Comparison of ENCODE assay signal across 13 mouse cellular contexts in the genomic region with DNA sequence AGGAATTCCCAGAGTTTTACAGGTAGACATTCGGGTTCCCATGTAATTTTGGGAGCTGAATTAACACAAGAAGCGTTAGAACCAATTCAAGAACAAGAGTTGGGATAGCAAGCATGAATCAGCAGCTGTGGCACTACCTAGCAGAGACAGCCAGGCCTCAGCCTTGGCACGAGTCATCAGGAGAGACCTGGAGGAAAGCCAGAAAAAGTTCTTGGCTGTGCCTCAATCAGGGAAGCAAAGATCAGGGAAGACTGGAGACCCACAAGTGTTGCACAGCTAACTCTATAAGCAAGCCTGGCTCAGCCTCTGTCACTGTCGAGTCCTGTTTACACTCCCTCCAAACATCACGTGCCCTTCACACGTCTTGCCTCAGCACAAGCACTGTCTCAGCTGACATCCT. TPM values are rescaled to one million over a fixed set of nuclear protein-coding genes. Genes with fewer than 3 reads are reported as not detected.
DNase-seq lines count a peak whose midpoint lies in the region; ATAC-seq and TF ChIP-seq lines count a peak whose summit lies in the region.
"Had no signal": no experiment of that assay in that cellular context is flagged by ENCODE, and none has a peak within 500 bp of the region (broad histone marks: within the 10 kb centered on the region; RNA-seq: fewer than 3 reads in every experiment).

No protein-coding gene starts in this region.

- H3K36me3 ChIP-seq in forebrain, embryonic 14.5 days (ENCODE audit: control insufficient read depth, insufficient read depth, low read length) = no peaks in the 10 kb centered on the region
- no peaks in the 10 kb centered on the region for H3K36me3 ChIP-seq in forebrain, embryonic 13.5 days (ENCODE audit: poor library complexity, severe bottlenecking)
- H3K36me3 ChIP-seq in midbrain, postnatal 0 days (ENCODE audit: insufficient read depth, low read length) = no peaks in the 10 kb centered on the region

- no peak for TF ChIP-seq POLR2A in lung, adult 2 months (IDR thresholded peaks at IDR 0.05; ENCODE audit: borderline replicate concordance, extremely low read depth, low read depth, low read length)

- no peaks in the 10 kb centered on the region for H3K27me3 ChIP-seq in forebrain, embryonic 14.5 days (replicated peaks; ENCODE audit: control insufficient read depth, insufficient read depth, low read length)
- H3K27me3 ChIP-seq in forebrain, embryonic 13.5 days = no peaks in the 10 kb centered on the region
- H3K27me3 ChIP-seq in midbrain, postnatal 0 days (ENCODE audit: insufficient read depth, low read length) = no peaks in the 10 kb centered on the region

- no peaks in the 10 kb centered on the region for H3K4me1 ChIP-seq in forebrain, embryonic 14.5 days (ENCODE audit: control insufficient read depth, insufficient read depth, low read length)
- peaks cover 5% of the 10 kb centered on the region; the same call in 1 of the 2 replicates for H3K4me1 ChIP-seq in forebrain, embryonic 13.5 days
- H3K4me1 ChIP-seq in lung, adult 2 months (ENCODE audit: control insufficient read depth, insufficient read depth, low read length) = no peaks in the 10 kb centered on the region
- no peaks in the 10 kb centered on the region for H3K4me1 ChIP-seq in midbrain, postnatal 0 days (ENCODE audit: insufficient read depth, low read length)

- 62% methylated on average over 6 of the region's 6 CpGs for WGBS in forebrain, embryonic 14.5 days
- WGBS in forebrain, embryonic 13.5 days = 72% methylated on average over 6 of the region's 6 CpGs
- WGBS in lung, adult 2 months = 22% methylated on average over 6 of the region's 6 CpGs
- WGBS in midbrain, postnatal 0 days = 73% methylated on average over 6 of the region's 6 CpGs

- no peak overlapping the region for H3K4me3 ChIP-seq in forebrain, embryonic 14.5 days (ENCODE audit: low read depth, low read length)
- no peak overlapping the region for H3K4me3 ChIP-seq in forebrain, embryonic 13.5 days
- no peak overlapping the region for H3K4me3 ChIP-seq in lung, adult 2 months (replicated peaks; ENCODE audit: extremely low read depth, low read depth, low read length)
- no peak overlapping the region for H3K4me3 ChIP-seq in midbrain, postnatal 0 days (ENCODE audit: low read depth, low read length)

- no peak overlapping the region for H3K27ac ChIP-seq in forebrain, embryonic 14.5 days (ENCODE audit: low read depth, low read length)
- no peak overlapping the region for H3K27ac ChIP-seq in forebrain, embryonic 13.5 days
- no peak overlapping the region for H3K27ac ChIP-seq in midbrain, postnatal 0 days (ENCODE audit: low read depth, low read length)

- ATAC-seq in forebrain, embryonic 14.5 days = no peak
- ATAC-seq in forebrain, embryonic 13.5 days = no peak
- no peak for ATAC-seq in midbrain, postnatal 0 days (ENCODE audit: low FRiP score)

- TF ChIP-seq CTCF in lung, adult 2 months (IDR thresholded peaks at IDR 0.05; ENCODE audit: insufficient read depth, low read length) = no peak
- no peak for TF ChIP-seq CTCF in midbrain, postnatal 0 days (IDR thresholded peaks at IDR 0.05)

- no peaks in the 10 kb centered on the region for H3K9me3 ChIP-seq in forebrain, embryonic 14.5 days (replicated peaks; ENCODE audit: control insufficient read depth, low read length)
- H3K9me3 ChIP-seq in forebrain, embryonic 13.5 days (replicated peaks) = no peaks in the 10 kb centered on the region
- H3K9me3 ChIP-seq in midbrain, postnatal 0 days (ENCODE audit: low read length) = no peaks in the 10 kb centered on the region

- no peak overlapping the region for H3K9ac ChIP-seq in forebrain, embryonic 14.5 days (ENCODE audit: low read length)
- H3K9ac ChIP-seq in forebrain, embryonic 13.5 days = no peak overlapping the region
- no peak overlapping the region for H3K9ac ChIP-seq in midbrain, postnatal 0 days (replicated peaks; ENCODE audit: low read length, poor library complexity, severe bottlenecking)

- DNase-seq in forebrain, embryonic 14.5 days (ENCODE audit: low spot score) = peak; percentile 49
- peak; percentile 27 to 60 for DNase-seq in lung, adult 18-20 months
- DNase-seq in lung, adult 2 months = no peak
- peak; percentile 39 for DNase-seq in fibroblast of lung, adult 2 months (ENCODE audit: low read depth)
- peak; percentile 58 for DNase-seq in lung, postnatal 36 days
- no peak for DNase-seq in right cerebral cortex, postnatal 4 days
- no peak for DNase-seq in midbrain, postnatal 0 days (ENCODE audit: low spot score)

- no peak overlapping the region for H3K4me2 ChIP-seq in forebrain, embryonic 14.5 days (ENCODE audit: low read length)
- no peak overlapping the region for H3K4me2 ChIP-seq in forebrain, embryonic 13.5 days
- H3K4me2 ChIP-seq in midbrain, postnatal 0 days (ENCODE audit: low read depth, low read length, poor library complexity, severe bottlenecking) = no peak overlapping the region

RNA-seq across cellular contexts. Expression of gene Uts2, which starts 34.7 kb away (rescaled TPM):
- not detected in 2 replicates for polyA plus RNA-seq in forebrain, embryonic 14.5 days (2014; fragmentation: Nextera tagmentation; extraction: Ambion mirVana)
- polyA plus RNA-seq in forebrain, embryonic 13.5 days (2015; fragmentation: Nextera tagmentation; extraction: Ambion mirVana) = not detected in 2 replicates
- polyA plus RNA-seq in lung, adult 2 months (2012; rRNA removed) = not detected in 2 replicates
- not detected in 2 replicates for total RNA-seq in midbrain, postnatal 0 days (2014; rRNA removed)
- polyA plus RNA-seq in midbrain, postnatal 0 days (2015; fragmentation: Nextera tagmentation; extraction: Ambion mirVana) = not detected in 2 replicates
- total RNA-seq: common myeloid progenitor, adult 5-6 weeks; megakaryocyte, adult 5-6 weeks had no signal
- polyA plus RNA-seq: heart, postnatal 0 days; limb, embryonic 11.5 days; neural tube, embryonic 11.5 days had no signal

RNA-seq across cellular contexts. Expression of gene Tnfrsf9, which starts 47.9 kb away (rescaled TPM):
- 0.11 TPM in 1 of 2 replicates, not detected in the other for polyA plus RNA-seq in forebrain, embryonic 14.5 days (2014; fragmentation: Nextera tagmentation; extraction: Ambion mirVana)
- 0.13 and 0.16 TPM in 2 replicates for polyA plus RNA-seq in forebrain, embryonic 13.5 days (2015; fragmentation: Nextera tagmentation; extraction: Ambion mirVana)
- 0.54 and 1.0 TPM in 2 replicates for polyA plus RNA-seq in lung, adult 2 months (2012; rRNA removed)
- not detected in 2 replicates for total RNA-seq in midbrain, postnatal 0 days (2014; rRNA removed)
- polyA plus RNA-seq in midbrain, postnatal 0 days (2015; fragmentation: Nextera tagmentation; extraction: Ambion mirVana) = 0.25 and 0.29 TPM in 2 replicates
- total RNA-seq: common myeloid progenitor, adult 5-6 weeks had no signal

RNA-seq across cellular contexts. Expression of gene Park7, which starts 48.0 kb away (rescaled TPM):
- 447 and 495 TPM in 2 replicates for polyA plus RNA-seq in forebrain, embryonic 14.5 days (2014; fragmentation: Nextera tagmentation; extraction: Ambion mirVana)
- polyA plus RNA-seq in forebrain, embryonic 13.5 days (2015; fragmentation: Nextera tagmentation; extraction: Ambion mirVana) = 414 and 420 TPM in 2 replicates
- polyA plus RNA-seq in lung, adult 2 months (2012; rRNA removed) = 80.9 and 112 TPM in 2 replicates
- 167 and 180 TPM in 2 replicates for total RNA-seq in midbrain, postnatal 0 days (2014; rRNA removed)
- 427 and 453 TPM in 2 replicates for polyA plus RNA-seq in midbrain, postnatal 0 days (2015; fragmentation: Nextera tagmentation; extraction: Ambion mirVana)

Comparison
In these comparisons a context has a peak if more than half of its experiments do, and no peak if none do; other contexts are left out.
1. DNase-seq: peak in forebrain, embryonic 14.5 days (single experiment), lung, adult 18-20 months (2 of 2), fibroblast of lung, adult 2 months (single experiment) and lung, postnatal 36 days (single experiment); none in lung, adult 2 months (single experiment), right cerebral cortex, postnatal 4 days (single experiment) and midbrain, postnatal 0 days (single experiment).